Mouse (Mus musculus) natural killer cell, adult 2 months (primary cell): ENCODE data around the gene Mrpl44.
A peak's percentile ranks its signal among the peaks of the same experiment; 100 is the strongest.

Source experiments
- DNase-seq, 2 experiments: peaks; one replicate each; pipeline ENCODE4 v3.0.0; 2022; ENCODE audit warnings: low spot score in 2 of 2

The Mrpl44 gene

DNA sequence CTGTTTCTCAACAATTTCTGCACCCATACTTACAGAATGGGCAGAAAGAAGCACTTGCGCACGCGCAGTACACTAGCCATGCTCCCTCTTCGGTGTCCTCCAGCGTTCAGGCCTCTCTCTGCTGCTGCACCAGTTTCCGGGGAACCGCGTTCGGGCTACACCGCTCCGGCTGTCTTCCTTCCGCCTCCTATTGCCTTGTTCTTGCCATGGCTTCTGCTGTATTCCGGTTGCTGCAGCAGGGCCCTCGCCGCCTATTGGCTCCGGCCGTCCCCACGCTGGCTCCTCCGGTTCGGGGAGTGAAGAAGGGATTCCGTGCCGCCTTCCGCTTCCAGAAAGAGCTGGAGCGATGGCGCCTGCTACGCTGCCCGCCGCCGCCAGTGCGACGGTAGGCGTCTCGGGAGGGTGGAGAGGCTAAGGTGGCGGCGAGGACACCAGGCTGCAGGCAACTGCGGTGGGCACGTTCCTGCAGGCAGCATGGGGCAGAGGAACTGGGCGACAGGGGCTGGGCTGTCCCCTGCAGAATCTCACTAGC is at the start of gene Mrpl44, which contains the start of gene Wdfy1:
Mrpl44 (plus strand) TSS at position 92 of the 532 bp plus-strand sequence.
Wdfy1 (minus strand) TSS at position 217 of the 532 bp plus-strand sequence.
- peak; percentile 94 to 96 for DNase-seq

DNA sequence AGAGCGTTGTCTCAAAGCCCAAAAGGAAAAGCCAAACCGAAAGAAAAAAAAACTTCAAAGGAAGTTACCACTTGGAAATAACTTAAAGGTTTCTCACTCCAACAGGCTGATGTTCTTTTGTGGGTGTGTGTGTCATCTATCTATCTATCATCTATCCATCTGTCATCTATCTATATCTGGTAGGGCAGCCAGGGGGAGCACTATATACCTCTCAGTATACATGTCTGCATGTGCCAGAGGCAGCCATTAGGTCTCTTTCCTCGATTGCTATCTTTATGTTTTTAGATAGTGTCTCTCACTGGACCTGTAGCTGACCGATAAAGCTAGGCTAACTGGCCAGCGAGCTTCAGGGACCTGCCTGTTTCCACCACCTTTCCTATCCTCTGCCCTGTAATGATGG is 41.0 kb upstream of the Mrpl44 start:
- no peak for DNase-seq

- no peak for DNase-seq
Measured at GRCm38 (mm10) chr1:79736408-79736807, 39.4 kb upstream of the Mrpl44 start.

DNA sequence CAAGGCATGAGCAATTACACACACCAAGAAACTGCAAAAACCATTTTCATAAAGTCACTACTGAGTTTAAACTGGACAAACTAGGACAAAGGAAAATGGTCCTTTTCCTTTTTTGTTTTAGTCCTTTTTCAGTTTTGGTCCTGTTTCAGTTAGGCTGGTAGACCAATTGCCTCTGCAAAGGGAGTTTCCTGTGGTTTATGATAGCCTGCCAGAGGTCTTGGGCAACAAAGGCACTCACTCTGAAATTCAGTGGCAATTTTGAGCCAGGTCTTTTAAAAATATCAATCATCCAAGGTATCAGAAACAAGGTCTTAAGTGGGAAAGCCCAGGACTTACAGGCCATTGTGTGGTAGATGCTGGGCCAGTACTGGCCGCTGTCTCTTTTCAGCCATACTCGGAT is 36.1 kb upstream of the Mrpl44 start:
- no peak for DNase-seq

DNA sequence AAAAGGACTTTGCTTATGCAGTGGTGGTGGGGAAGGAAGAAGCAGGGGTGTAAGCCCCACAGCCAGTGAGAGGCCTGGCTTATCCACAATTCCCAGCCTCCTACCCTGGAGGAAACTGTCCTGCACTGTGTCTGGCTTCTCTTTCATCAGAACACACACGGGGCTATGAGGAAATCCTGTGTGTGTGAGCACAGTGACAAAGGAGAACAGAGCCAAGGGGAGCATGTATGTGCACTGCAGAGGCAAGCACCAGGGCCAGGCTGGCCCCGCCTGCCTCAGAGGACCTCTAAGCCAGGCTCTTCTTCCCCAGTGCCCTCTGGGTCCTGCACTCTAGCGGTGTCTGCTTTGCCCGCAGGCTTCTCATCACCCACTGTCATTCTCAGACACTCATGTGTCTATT is 34.8 kb upstream of the Mrpl44 start:
- no peak for DNase-seq

DNA sequence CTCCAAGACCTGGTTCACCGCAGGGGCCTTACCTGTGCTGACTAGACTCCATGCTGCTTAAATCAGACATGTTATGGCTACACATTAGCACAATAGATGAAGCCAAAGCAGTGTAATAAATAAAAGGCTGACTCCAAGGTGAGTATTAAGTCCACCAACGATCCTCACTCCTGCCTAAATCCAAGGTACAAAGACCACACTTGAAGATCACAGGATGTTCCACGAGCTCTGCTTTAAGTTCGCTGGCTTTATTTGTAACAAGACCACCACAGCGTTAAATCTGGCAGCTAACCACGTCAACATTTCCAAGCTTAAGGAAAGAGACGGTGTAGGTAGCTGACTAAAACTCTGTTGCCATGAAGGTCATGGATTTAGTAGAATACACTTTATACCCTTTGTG is 32.9 kb upstream of the Mrpl44 start:
- DNase-seq: no peak

- DNase-seq: no peak
Measured at GRCm38 (mm10) chr1:79743385-79743784, 32.4 kb upstream of the Mrpl44 start.

DNA sequence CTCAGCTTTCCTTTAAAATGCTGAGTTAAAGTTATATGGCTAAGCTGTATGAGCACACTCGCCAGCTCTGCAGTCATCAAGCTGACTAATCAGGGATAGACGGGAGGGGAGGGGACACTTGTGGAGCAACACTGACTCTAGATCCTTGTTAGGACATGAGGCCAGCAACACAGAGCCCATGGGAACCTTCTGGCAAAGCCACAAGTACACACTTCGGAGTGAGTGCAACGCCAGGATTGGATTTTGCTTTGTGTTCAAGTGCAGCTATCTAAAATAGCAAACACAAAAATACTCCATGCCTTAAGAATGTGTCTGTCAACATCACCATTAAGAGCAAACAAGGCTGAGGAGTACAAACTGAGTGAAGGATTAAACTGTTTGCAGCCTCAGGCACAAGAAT is 29.8 kb upstream of the Mrpl44 start:
- no peak for DNase-seq

DNA sequence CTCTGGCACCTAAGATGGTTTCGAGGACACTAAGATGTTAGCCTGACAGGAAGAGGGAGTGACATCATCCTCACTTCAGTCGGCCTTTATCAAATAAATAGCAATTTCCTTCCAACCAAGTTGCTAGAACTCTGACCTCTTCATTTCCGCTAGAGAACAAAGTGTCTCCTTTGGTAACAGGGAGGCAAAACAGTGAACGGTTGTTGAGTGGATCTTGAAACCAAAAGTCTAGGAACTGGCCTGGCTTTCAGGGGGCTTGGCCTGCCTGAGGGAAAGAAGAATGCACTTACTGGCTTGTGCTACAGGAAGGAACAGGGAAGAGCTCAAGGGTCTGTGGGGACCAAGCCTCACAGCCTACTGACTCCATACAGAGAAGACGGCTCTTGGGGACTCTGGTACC is 24.6 kb upstream of the Mrpl44 start:
- DNase-seq: peak; percentile 34 to 64

- peak in 1 of 2 experiments; percentile 28 for DNase-seq
Measured at GRCm38 (mm10) chr1:79752015-79752695, 23.7 kb upstream of the Mrpl44 start.

DNA sequence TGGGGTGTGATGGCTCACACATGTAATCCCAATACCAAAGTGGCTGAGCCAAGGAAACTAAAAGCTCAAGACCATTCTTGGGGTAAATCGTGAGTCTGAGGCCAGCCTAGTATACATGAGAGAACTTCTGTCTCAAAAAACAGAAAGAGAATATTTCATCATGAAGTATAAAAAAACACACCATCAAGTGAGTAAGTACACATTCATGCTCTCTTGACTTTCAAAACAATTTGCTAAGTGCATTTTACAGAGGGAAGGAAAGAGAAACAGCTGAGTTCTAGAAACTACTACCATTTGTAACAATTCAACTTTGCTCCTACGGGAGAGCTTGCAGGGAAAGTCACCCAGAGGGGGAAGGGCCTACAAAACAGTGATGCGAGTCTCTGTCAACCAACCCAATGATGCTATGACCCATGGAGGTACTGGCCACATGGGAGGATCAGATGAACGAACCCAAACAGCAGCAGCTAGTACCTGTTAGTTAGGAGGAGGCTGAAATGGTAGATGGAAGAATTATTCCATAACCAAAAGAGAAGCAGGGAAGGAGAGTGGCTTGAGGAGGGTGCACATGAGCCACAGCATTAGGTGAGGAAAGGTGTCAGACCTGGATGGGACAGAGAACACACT is 23.0 kb upstream of the Mrpl44 start:
- no peak for DNase-seq

DNA sequence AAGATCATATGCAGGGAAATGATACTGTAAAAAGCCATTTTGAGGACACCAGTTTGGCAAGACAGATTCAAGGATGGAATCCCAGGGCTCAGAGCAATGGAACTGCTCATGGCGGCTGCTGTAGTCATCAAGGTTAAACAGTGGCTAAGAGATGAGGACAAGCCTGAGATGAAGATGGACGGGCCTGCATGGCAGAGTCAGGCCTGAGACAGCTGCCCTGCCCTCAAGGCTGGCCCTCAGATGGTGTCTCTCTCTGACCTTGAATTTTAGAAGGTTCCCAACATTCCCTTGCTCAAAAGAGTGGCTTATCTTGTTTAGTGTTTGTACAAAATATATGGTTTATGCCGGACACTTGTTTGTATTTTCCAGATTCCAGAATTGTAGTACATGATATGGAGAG is 22.4 kb upstream of the Mrpl44 start:
- no peak for DNase-seq

GRCm38 (mm10) chr1:79754936-79755335 is 20.9 kb upstream of the Mrpl44 start:
- no peak for DNase-seq

- no peak for DNase-seq
Measured at GRCm38 (mm10) chr1:79755376-79755775, 20.4 kb upstream of the Mrpl44 start.

DNA sequence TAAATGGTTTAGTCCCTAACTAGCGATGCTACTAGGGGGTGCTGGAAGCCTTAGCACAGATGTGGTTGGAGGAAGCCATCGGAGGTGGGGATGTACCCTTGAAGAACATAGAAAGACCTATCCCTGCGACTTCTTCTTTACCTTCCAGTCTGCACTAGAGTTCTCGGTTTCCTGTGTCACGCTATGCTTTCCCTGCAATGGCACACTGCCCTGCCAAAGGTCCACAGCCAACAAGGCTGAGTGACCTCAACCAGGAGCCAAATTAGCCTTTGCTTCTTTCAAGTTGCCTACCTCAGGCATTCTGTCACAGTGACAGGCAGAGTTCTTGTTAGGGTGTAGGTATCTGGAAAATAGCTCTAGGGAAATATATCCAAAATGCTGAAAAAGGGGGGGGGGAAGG is 19.4 kb upstream of the Mrpl44 start:
- DNase-seq: no peak

DNA sequence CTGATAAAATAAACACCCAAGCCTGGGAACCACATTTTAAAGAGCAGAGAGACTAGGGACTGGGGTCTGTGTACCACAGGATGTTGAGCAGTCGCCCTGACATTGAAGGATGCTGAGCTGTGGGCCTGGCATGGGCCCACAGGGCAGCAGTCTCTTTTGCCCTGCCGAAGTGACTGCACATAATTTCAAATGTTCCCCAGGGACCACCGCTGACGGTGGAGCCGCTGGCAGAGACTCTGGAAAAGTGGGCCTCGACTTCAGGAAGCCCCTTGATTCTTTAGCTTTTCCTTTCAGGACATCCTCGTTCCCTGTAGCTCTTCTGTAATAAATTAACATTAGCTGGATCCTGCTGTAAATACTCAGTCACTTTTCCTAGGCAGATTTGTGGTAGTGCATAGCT is 18.7 kb upstream of the Mrpl44 start:
- no peak for DNase-seq

- DNase-seq: no peak
Measured at GRCm38 (mm10) chr1:79757597-79757996, 18.2 kb upstream of the Mrpl44 start.

DNA sequence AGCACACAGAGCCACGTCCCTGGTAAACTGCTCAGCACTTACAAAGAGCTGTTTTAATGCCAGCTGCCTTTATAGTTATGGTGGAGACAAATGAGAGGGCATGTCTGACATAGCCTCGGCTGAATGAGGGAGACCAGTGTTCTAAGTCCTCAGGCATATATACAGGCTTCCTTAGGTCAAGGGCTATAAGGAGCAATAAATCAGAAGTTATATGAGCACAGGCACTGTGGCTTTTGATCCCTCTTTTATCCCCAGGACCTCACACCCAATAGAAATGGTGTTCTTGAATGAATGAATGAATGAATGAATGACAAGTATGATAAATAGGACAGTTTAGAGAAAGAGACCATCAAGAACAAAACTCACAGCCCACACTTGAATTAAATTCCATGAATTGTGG is 16.8 kb upstream of the Mrpl44 start:
- no peak for DNase-seq

DNA sequence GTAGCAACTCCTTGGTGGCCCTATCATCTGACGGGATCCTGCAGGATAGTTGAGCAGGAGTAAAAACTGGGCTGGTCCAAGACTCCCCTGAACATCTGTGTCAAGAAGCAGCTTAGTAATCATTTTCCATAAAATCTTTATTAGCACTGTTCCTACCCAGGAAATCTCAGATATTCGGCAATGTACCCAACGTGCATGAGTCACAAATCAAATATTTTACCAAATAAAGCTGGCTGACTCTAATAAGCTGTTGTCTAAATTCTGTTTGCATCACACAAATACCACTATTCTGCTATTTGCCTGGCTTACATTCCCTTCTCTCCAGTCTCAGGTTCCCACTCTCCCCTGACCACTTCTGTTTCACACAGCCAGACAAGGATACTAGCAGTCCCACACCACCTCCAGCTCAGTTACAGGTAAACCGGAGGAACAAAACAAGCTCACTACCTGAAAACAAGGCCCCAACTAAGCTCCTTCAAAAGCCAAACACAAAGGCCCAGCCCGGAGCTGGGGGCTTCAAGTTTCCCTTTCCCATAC is 16.3 kb upstream of the Mrpl44 start:
- no peak for DNase-seq

DNA sequence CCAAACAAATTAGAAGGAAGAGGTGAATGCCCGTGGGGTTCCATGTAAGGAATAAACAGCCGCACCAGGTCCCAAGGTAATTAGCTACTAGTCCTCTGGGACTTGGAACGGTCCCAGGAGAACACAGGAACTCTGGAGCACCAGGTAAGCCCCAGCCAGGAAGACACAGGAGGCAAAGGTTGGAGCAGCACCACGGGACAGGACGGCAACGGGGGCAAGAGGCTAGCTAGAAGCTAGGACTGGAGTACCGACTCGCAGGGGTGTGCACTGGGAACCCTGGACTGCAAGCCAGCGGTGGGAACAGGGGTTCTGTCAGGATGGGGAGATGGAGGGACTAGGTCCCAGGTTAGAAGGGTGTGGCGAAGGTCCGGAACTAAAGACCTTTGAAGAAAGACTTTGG is 15.2 kb upstream of the Mrpl44 start:
- DNase-seq: no peak

DNA sequence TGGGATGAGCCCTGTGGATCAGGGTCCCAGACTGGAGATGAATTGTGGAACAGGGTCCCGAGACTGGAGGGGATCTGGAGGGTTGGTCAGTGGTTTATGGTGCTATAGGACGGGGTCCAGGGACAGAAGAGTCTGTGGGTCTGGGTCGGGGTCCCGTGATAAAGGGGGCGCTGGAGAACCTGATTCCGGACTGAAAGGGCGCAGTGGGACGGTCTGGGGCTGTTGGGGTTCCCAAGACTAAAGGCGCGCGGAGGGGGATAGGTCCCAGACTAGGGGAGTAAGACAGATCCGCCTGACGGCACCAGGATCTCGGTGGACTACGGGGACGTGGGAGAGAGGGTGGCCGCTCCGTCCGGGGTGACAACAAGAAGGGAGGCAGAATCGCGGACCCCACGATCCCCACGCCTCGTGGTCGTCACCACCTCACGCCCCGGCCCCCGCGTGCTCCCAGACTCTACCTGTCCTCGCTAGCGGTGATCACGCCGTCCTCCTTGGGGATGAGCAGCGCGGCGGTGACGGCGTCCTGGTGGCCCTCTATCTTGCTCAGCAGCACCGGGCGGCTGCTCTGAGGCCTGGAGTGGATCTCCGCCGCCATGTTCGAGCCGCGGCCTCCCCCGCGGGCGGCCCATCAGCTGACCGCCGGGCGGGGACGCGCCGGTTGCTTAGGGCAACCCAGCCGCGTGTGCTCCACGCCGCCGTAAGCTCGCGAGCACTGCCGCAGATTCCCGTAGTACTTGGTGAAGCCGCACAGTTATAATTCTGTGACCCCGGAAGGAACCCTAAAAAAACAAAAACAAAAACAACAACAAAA is 14.5 kb upstream of the Mrpl44 start:
- peak; percentile 64 to 77 for DNase-seq

- DNase-seq: no peak
Measured at GRCm38 (mm10) chr1:79761917-79762271, 13.9 kb upstream of the Mrpl44 start.
